Mouse (Mus musculus) left cerebral cortex, adult 9 months (tissue): Measurements from ENCODE around the gene Slc22a6.
A peak's percentile ranks its signal among the peaks of the same experiment; 100 is the strongest.

ENCODE experiments used
- DNase-seq, 2 experiments: peaks; one replicate each; pipeline ENCODE4 v3.0.0; 2022; ENCODE audit warnings: low spot score in 2 of 2

Gene Slc22a6

GRCm38 (mm10) chr19:8617904-8618303 is at the start of gene Slc22a6:
Gene Slc22a6 (plus strand): TSS chr19:8618039.
- DNase-seq, result no peak

GRCm38 (mm10) chr19:8569453-8569863 is 48.4 kb upstream of the Slc22a6 start:
- peak in 1 of 2 experiments; percentile 48 for DNase-seq

GRCm38 (mm10) chr19:8570341-8571040 is 47.3 kb upstream of the Slc22a6 start:
- no peak for DNase-seq

- DNase-seq, result no peak
These were observed 46.1 kb upstream of the Slc22a6 start for GRCm38 (mm10) chr19:8571746-8572145.

GRCm38 (mm10) chr19:8572485-8572884 is 45.4 kb upstream of the Slc22a6 start:
- DNase-seq, result no peak

GRCm38 (mm10) chr19:8577432-8577831 is 40.4 kb upstream of the Slc22a6 start:
- DNase-seq, result no peak

GRCm38 (mm10) chr19:8578293-8578969 is 39.4 kb upstream of the Slc22a6 start:
- peak; percentile 67 to 94 for DNase-seq

- peak in 1 of 2 experiments; percentile 51 for DNase-seq
These were observed 38.9 kb upstream of the Slc22a6 start for GRCm38 (mm10) chr19:8578970-8579342.

GRCm38 (mm10) chr19:8585298-8585697 is 32.5 kb upstream of the Slc22a6 start:
- DNase-seq, result no peak

GRCm38 (mm10) chr19:8585899-8586298 is 31.9 kb upstream of the Slc22a6 start:
- DNase-seq, result no peak

GRCm38 (mm10) chr19:8586350-8586749 is 31.5 kb upstream of the Slc22a6 start:
- DNase-seq, result peak in 1 of 2 experiments; percentile 30

- no peak for DNase-seq
These were observed 30.5 kb upstream of the Slc22a6 start for GRCm38 (mm10) chr19:8587315-8587714.

- no peak for DNase-seq
These were observed 26.9 kb upstream of the Slc22a6 start, which contains the start of gene Slc22a8 for GRCm38 (mm10) chr19:8590954-8591353. Gene Slc22a8 (plus strand): TSS chr19:8591254.

GRCm38 (mm10) chr19:8592155-8592554 is 25.7 kb upstream of the Slc22a6 start:
- no peak for DNase-seq

- no peak for DNase-seq
These were observed 24.9 kb upstream of the Slc22a6 start for GRCm38 (mm10) chr19:8592873-8593408.

- no peak for DNase-seq
These were observed 24.0 kb upstream of the Slc22a6 start for GRCm38 (mm10) chr19:8593833-8594232.

- no peak for DNase-seq
These were observed 23.3 kb upstream of the Slc22a6 start for GRCm38 (mm10) chr19:8594518-8594917.

GRCm38 (mm10) chr19:8597269-8597668 is 20.6 kb upstream of the Slc22a6 start:
- DNase-seq, result no peak

GRCm38 (mm10) chr19:8599229-8599628 is 18.6 kb upstream of the Slc22a6 start:
- no peak for DNase-seq

GRCm38 (mm10) chr19:8601922-8602321 is 15.9 kb upstream of the Slc22a6 start:
- DNase-seq, result no peak

- no peak for DNase-seq
These were observed 14.9 kb upstream of the Slc22a6 start for GRCm38 (mm10) chr19:8602914-8603313.

GRCm38 (mm10) chr19:8604536-8605240 is 13.2 kb upstream of the Slc22a6 start:
- DNase-seq, result no peak
